Mouse (Mus musculus) A20 (cell line): ENCODE measurements around the gene Nrarp.

ENCODE experiments used
- DNase-seq: peaks from one replicate; pipeline ENCODE4 v3.0.0-alpha.2; 2011; ENCODE audit warnings: low read depth, low spot score

Nrarp gene

GRCm38 (mm10) chr2:25174866-25175689, 5.5 kb upstream of the Nrarp start:
- no peak for DNase-seq

- DNase-seq, result no peak
These were observed 4.9 kb upstream of the Nrarp start for GRCm38 (mm10) chr2:25175690-25176078.

- no peak for DNase-seq
These were observed 4.0 kb upstream of the Nrarp start for GRCm38 (mm10) chr2:25176573-25176972.

GRCm38 (mm10) chr2:25177076-25177475, 3.5 kb upstream of the Nrarp start:
- DNase-seq, result no peak

GRCm38 (mm10) chr2:25177685-25178084, 2.9 kb upstream of the Nrarp start:
- no peak for DNase-seq

GRCm38 (mm10) chr2:25178285-25178972, 2.1 kb upstream of the Nrarp start:
- DNase-seq, result no peak

GRCm38 (mm10) chr2:25179566-25180217, 866 bp upstream of the Nrarp start:
- no peak for DNase-seq

- peak; percentile 79 for DNase-seq
These were observed 674 bp downstream of the Nrarp start for GRCm38 (mm10) chr2:25180973-25181890.

GRCm38 (mm10) chr2:25181891-25182397, 1.4 kb downstream of the Nrarp start:
- no peak for DNase-seq

GRCm38 (mm10) chr2:25182664-25183063, 2.1 kb downstream of the Nrarp start:
- no peak for DNase-seq

- no peak for DNase-seq
These were observed 2.8 kb downstream of the Nrarp start for GRCm38 (mm10) chr2:25183336-25183735.

GRCm38 (mm10) chr2:25184496-25184895, 3.9 kb downstream of the Nrarp start:
- DNase-seq, result no peak

GRCm38 (mm10) chr2:25185625-25186574, 5.3 kb downstream of the Nrarp start:
- DNase-seq, result no peak

- no peak for DNase-seq
These were observed 6.0 kb downstream of the Nrarp start for GRCm38 (mm10) chr2:25186575-25186930.

- no peak for DNase-seq
These were observed 7.3 kb downstream of the Nrarp start for GRCm38 (mm10) chr2:25187841-25188240.

GRCm38 (mm10) chr2:25193330-25193770, 12.8 kb downstream of the Nrarp start:
- DNase-seq, result peak; percentile 90

- DNase-seq, result peak; percentile 59
These were observed 13.4 kb downstream of the Nrarp start for GRCm38 (mm10) chr2:25194006-25194405.

GRCm38 (mm10) chr2:25194486-25195171, 14.1 kb downstream of the Nrarp start:
- peak; percentile 70 for DNase-seq
